Mouse (Mus musculus): ENCODE results near the gene Tdrd12.
"Not testable (repeated sequence)": the region's sequence is repeated elsewhere in the genome, so short reads cannot be mapped to it uniquely, and the experiment has no call there.

Gene Tdrd12

DNA sequence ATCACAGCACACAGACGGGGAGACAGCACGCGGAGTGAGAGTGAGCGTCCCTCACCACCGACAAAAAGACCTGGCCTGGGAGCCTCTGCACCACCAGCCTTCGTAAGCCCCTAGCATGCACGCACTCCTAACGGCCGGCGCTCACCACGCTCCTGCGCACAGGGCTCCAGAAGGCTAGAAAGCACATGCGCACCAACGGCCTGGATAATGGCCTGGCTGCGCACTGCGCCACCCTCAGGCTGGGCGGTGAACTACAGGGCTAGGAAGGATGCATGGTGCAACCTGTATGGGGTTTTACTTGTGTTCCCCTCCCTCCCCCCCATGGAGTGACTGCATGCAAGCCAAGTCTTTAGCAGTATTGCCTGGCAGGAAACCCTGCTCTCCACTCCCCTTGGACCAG is at the start of gene Tdrd12:
Tdrd12 (minus strand) TSS at position 184 of the 400 bp plus-strand sequence.
- no peak for DNase-seq (ENCODE audit: low spot score)

DNA sequence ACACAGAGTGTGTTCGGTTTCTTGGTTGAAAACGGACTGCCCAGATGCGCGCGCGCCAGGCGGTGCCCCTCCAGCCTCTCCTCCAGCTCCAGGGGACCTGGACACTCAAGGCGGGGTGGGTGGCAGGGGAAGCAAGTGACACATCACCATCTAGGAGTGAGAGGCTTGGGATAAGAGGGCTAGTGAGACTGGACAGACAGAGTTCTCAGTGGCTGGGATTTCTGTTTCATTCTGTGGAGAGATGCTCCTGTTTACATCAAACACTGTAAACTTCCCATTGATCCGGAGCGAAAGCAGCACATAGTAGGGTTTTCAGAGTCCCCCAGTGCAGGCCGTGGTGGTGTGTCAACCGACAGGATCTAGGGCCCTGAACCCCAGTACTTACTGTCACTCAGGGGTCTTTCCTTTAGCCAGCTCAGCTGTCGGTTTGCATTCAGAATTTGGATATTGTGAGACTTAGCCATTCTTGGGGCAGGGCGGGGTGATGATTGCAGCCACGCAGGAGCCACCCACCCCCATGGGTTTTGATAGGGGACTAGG is 49.4 kb upstream of the Tdrd12 start:
- DNase-seq (ENCODE audit: low spot score), result no peak

DNA sequence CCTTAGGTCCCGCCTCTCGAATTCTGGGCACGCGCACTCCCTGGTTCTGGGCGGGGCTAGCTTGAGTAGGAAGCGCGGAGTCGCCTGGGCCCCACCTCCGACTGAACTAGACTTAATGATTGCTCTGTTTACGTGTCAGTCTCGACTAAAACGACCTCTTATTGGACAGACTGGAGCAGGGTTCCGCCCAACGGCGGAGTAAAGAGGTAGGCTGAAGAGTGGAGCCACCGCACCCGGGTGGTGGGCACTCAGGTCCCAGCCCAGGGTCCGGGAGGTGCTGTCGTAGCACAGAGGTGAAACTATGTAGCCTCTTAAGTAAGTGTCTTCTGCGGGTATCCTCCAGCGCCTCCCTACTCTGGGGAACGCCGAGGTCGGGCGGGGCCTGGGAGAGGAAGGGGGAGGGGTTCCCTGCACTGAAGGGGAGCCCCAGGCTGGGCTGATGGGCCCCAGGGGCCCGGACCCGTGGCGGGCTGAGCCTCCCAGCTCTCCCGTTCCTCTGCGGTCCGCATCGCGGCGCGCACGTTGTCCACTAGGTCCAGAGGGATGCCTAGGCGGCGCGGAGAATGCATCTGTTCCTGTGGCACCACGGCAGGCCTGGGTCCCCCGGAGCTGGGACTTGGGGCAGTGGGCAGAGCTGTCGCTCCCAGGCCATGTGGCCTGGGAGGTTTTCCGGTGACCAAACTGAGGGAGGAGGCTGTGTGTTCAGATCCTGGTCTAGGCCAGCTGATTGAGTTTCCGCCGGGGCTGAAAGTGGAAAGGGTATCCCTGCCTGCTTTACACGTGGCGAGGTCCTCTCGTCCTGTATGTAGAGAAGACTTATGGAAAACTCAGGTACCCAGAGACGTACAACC is 48.7 kb upstream of the Tdrd12 start, which contains the start of gene Ankrd27:
Ankrd27 (plus strand) TSS at position 190 of the 851 bp plus-strand sequence.
- DNase-seq (ENCODE audit: low spot score), result peak; percentile 98

DNA sequence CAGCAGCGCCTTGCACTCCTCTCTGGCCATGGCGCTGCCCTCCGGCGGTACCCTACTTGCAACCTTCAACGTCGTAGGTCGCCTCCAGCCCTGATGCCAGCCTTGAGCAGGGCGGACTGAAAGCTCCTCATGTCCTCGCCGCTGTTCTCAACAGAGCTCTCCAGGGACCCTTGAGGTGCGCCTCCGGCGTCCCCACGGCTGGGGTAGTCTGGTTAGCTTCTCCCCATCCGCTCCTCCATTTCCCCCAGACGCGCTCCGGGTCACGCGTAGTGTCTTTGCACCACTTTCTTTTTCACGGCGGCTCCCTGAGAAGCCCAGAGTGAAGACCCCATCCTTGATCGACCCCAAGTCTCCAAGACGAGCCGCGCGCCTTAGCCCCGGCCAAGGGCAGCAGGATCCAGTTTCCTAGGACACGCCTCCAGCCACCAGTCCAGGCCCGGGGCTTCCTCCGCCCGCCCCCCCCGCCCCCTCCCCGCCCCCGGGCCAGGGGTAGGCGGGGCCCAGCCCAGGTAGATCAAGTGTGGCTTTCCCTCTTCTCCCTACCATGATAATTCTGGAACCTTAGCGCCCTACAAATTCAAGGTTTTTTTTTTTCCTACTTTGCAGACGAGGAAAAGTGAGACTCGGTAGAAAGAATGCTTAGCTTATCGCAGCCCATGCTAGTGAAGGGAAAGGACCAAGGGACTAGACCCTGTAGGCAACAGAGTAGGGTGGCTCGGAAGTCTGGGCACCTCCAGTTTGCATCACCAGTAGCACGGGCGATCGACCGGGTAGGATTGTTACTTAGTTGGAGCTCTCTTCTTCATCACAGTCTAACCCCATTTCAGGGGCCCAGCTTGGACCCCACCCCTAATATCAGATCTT is 47.9 kb upstream of the Tdrd12 start, which contains the start of gene Rgs9bp:
Rgs9bp (minus strand) TSS at position 392 of the 864 bp plus-strand sequence.
- peak; percentile 69 for DNase-seq (ENCODE audit: low spot score)

DNA sequence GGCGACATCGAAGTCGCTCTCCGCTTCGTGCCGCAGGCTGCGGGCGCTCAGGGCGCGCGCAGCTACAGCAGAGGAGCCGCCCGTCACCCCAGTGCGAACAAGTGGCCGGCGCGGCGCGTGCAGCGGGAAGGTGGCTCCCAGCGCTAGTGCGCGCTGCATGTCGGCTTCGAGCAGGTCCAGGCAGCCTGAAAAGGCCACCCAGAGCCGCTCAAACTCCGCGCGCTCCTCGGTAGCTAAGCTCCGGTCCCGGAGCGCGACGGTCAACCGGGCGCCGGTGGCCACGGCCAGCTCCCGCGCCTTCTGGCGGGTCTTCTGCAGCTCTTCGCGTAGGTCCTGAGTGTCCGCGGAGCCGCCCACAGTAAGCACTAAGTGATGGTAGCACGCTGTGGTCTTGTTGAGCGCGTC is 47.2 kb upstream of the Tdrd12 start:
- DNase-seq (ENCODE audit: low spot score), result peak; percentile 57

DNA sequence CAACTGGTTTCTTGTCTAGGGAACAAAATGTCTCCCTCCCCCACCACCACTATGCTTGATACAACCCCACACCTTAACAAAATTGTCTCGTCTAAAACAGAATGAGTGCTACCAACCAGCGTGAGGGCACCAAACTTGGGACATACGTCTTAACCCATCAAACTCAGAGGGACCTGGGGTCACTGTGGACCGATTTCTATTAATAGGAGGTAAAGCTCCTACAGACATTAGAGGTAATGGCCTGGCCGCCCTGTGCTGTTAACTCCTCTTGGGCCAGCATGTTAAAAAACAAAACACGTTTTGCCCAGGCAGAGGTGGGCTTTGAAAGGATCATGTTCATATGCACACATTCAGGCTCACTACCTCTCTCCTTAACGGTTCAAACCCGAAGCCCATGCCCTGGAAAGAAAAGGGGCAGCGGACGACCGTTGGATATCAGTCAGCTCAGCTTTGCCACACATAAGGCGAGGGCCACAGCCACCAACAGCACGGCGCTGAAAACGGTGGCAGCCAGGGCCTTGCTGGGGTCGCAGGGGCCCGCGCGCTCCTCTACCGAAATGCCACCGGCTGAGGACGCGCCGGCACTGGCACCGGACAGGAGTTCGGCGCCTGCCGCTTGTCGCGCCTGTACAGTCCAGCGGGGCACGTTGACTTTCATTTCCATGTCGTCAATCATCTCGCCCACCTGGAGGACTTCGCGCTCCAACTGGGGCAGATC is 46.7 kb upstream of the Tdrd12 start:
- no peak for DNase-seq (ENCODE audit: low spot score)

DNA sequence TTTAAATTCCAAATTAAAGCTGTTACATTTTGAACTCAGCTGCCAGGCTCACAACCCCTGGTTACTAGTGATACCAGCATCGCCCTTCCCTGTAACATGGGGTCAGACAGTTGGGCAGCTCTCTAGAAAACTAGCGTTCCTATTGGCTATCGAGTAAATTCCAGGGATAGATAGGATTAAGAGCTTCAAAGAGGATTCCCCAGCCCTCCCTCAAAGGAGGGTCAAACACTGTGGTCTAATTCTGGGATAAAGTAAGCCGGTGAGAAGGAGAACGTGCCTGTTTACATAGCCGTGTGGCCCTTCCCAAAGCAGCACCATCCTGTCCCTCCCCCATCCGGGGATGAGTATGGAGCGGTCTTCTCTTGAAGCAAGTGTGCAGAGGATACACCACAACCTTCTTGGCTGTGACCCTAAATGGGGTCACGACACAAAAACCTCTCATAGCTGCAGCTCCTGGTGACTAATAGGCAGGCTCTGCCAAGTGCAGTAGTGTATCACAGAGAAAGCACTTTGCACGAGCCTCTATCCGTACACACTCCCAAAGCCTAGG is 46.0 kb upstream of the Tdrd12 start:
- DNase-seq (ENCODE audit: low spot score), result peak; percentile 25

DNA sequence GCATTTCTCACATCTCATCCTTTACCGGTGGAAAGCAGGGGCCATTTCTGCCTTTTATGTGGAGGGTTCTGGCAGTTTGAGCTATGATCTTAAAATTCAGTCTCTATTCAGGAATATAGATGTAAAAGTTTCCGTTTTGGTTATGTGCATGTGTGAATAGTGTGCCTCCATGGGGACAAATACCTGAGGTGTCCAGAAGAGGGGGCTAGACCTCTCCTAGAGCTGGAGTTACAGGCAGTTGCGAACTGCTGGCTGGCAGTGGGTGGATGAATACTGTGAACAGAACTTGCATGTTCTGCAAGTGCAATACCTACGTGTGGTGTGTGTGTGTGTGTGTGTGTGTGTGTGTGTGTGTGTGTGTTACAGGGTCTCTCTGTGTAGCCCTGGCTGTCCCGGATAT is 45.2 kb upstream of the Tdrd12 start:
- peak; percentile 35 for DNase-seq (ENCODE audit: low spot score)

DNA sequence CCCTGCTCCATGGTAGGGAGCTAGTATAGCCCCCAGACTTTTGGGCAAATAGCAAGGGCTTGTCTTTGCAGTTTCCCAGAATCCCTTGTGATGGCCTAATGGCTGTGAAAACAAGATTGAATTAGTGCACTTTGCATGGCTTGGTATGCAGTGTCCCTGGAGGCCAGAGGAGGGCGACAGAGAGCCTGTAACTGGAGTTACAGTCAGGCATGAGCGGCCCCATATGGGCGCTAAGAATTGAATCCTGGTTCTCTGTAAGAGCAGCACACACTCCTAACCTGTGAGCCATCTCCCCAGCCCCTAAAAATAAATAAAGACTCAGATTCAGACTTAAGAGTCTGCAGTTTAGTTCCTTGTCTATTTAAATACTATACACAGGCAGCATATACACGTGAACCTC is 42.3 kb upstream of the Tdrd12 start:
- DNase-seq (ENCODE audit: low spot score), result peak; percentile 75

DNA sequence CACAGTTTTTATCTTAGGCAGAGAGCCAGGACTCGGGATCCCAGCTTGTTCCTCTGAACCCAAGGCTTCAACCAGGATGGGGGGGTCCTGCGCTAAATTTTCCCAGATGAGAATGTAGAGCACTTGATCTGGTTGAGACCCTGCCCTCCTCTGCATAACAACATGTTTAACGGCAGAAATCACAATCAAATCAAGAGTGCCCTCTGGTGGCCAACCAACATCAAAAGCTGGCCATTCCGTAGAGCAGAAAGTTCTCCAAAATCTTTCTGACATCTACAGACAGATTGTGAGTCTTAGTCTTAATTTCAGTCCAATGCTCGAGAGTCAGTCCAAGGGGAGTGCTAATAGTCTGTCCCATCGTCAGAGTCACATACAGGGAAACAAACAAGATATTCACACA is 33.3 kb upstream of the Tdrd12 start:
- DNase-seq (ENCODE audit: low spot score), result not testable (repeated sequence)

DNA sequence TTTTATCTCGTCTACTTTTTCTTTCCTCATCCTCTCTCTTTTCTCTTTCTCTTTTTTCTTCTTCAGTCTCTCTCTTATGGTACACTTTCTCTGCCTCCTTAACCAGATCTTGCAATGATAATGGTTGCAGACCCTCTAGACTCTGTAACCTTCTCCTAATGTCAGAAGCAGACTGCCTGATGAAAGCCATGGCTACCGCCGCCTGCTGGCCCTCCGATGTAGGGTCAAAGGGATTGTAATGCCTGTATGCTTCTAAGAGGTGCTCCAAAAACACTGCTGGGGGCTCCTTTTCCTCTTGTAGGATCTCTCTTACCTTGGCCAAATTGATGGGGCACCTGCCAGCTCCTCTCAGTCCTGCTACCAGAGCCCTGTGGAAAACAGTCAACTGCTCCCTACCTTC is 32.2 kb upstream of the Tdrd12 start:
- not testable (repeated sequence) for DNase-seq (ENCODE audit: low spot score)

DNA sequence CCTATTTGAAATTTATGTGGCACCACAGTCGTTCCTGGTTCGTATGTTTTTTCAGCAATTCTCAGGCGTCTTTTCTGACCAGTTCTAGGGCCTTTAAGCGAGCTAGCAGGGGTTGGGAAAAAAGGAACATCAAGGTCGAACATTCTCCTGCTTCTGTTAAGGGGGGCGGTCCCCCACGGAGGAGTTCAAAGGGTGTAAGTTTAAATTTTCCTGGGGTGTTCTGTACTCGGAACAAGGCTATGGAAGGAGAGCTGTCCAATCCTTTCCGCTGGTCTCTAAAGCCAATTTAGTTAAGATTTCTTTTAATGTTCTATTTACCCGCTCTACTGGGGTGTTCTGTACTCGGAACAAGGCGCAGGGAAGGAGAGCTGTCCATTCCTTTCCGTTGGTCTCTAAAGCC is 28.4 kb upstream of the Tdrd12 start:
- DNase-seq (ENCODE audit: low spot score), result not testable (repeated sequence)

DNA sequence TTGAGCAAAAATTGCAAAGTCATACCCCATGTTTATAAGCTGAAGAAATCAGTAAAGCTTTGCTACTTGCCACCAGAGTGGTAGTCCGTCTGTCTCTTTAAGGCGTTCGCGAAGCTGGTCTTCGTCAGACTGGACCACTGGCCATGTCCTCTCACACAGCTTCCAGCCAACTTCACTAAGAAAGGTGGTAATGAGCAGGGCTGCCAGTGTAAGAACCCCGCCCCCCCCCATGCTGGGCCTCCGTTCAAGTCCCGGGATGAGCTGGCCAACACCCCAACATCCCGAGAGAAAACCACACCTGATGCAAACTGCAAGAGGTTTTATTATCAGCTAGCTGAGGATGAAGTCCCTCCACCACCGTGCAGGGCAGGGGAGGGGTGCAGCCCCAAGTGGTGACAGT is 27.3 kb upstream of the Tdrd12 start:
- not testable (repeated sequence) for DNase-seq (ENCODE audit: low spot score)

DNA sequence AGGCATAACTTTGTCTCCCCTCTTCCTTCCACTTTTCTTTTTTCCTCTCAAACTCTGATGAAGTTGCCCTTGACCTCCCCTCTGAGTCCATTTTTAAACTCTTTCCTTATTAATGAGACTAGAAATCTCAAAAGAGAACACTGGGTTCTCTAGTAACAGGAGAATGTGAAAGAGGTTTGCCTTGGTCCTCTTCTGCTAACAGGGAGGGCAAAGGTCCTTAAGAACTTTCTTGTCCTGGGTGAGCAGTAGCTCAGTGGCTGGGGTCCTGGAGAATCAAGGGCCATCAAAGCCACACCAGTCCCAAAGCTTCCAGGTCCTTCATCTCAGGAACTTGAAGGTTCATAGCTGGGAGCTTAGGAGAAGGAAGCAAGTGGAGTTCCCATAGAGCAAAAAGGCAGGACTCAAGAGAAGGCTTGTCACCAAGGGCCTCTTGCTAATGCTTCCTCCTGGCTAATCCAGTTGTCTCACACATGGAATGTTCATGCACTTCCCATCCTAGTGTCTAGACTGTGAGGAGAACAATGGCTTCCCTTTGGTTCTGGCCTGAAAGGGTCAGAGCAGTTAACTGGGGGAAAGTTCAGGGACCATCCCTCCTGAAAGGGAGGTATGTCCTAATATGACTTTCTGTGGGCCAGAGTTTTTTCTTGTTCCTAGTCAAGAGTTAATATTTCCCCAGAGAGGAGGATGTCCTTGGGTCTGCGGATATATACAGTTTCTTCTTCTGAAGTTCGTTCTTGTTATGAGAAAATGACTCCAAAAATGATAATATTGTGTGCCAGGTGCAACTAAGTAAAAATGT is 26.7 kb upstream of the Tdrd12 start:
- no peak for DNase-seq (ENCODE audit: low spot score)

DNA sequence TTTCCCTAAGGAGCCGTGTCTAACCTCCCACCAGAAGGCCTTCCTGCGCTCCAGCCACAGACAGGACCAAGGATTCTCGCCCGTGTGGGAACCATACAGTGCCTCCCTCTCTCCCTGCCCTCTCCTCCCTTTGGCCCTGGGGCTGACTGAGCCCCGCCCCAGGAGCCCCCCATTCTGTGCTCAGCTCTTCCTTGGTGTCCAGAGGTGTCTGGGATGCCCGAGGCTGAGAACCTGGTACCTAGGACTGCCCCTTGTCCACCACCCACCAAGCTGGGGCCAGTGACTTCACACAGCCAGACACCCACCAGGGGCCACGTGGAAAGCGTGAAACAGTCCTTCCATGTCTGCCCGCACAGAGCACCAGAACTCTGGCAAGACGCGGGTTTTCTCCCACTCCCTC is 25.5 kb upstream of the Tdrd12 start:
- DNase-seq (ENCODE audit: low spot score), result no peak

DNA sequence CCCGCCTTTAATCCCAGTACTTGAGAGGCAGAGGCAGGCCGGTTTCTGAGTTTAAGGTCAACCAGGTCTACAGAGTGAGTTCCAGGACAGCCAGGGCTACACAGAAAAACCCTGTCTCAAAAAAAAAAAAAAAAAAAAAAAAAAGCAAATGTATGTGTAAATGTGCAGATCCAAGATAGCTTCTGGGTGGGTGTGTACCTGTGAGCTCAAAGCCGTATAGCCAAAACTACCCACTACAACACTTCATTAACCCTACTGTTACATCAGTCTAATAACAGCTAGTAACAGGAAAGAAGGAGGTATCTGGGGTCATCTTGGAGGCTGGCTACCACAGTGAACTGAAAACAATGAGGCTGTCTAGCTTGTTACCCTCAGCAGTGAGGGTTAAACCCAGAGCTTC is 22.3 kb upstream of the Tdrd12 start:
- no peak for DNase-seq (ENCODE audit: low spot score)

DNA sequence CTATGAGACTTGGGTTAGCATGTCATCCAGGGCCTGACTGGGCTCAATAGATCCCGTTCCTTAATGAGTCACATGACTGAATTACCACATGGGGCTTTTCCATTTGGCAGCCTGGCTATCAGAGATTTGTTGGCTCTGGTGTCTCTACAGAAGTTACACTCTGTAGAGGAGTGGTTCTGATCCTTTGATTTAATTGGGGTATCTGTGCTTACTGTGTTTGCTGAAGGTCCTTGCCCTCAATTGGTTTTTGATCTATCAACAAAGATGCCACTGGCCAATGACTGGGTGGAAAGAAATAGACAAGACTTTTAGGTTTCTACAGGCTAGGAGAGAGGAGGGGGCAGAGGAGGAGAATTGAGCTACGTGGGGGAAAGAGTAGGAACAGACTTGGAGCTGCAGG is 21.1 kb upstream of the Tdrd12 start:
- no peak for DNase-seq (ENCODE audit: low spot score)

DNA sequence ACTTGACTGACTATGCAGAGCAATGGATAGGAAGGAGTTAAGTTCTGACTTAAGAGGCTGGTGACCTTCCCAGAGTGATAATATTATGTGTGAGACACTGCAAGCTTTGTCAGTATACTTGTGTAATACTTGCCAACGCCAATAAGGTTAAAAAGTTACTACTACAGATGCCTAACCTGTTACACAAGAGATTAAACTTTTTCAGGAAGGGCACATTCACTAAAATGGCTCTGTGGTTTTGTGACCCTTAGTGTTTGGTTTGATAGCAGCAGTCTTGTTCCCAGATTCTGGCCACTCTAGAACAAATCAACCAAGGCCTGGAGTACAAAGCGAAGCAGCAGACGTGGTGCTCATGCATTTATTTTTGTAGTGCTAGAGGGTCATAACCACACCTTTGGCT is 20.0 kb upstream of the Tdrd12 start:
- no peak for DNase-seq (ENCODE audit: low spot score)

DNA sequence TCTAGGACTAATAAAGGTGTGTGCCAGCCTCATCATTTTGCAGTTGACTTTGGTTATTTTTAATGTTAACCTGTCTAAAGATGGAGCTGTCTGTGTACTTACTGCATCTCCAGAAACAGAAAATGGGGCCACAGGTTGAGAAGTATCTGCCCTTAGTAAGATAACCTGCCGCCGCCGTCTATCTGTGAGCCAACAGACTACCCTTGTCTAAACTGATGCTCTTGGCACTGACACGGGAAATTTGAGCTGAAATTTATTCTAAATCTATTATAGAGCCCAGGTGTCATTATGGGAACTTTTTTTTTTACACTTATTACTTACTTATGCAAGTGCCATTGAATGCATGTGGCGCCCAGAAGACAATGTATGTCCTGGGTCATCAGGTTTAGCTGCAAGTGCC is 19.4 kb upstream of the Tdrd12 start:
- no peak for DNase-seq (ENCODE audit: low spot score)

DNA sequence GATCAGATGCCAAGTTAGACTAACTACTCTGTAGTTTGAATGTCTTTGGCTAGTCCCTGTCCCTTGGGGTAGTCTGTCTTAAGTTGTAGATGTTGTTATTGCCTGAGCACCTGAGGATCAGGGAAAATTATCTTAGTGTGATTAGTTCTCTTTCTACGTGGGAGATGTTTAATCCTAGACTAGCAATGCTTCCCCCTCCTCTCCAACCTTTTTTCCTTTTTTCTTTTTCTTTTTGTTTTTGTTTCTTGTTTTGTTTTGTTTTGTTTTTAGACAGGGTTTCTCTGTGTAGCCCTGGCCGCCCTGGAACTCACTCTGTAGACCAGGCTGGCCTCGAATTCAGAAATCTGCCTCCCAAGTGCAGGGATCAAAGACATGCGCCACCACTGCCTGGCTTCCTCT is 18.7 kb upstream of the Tdrd12 start, which contains the start of gene Nudt19:
Nudt19 (minus strand) TSS at position 100 of the 399 bp plus-strand sequence.
- no peak for DNase-seq (ENCODE audit: low spot score)

All from retina, embryonic 14.5 days (tissue).